Mouse (Mus musculus) neutrophil, adult 5-6 weeks (primary cell): ENCODE measurements at regions not wholly inside any gene's neighbourhood (a gene's known extent, or its start where the extent isn't known, plus 50 kb on each side); places are given as distances from the start of the nearest gene placed in this dataset.

Source experiments
- ATAC-seq: fragments of 151-379, 151-347 bp; 2 replicates; pipeline ENCODE4 v1.8.0; 2017; ENCODE audit warnings: mild to moderate bottlenecking, moderate TSS enrichment; ENCODE audit not compliant: insufficient number of reproducible peaks, poor library complexity, low FRiP score, severe bottlenecking; ENCODE audit errors: extremely low read depth

- ATAC-seq, result no peak
Measured at GRCm38 (mm10) chr7:68582540-68583325, 166.3 kb downstream of the Arrdc4 start.

GRCm38 (mm10) chr7:68580650-68581049 is 168.4 kb downstream of the Arrdc4 start:
- no peak for ATAC-seq

- peak; percentile 72; the same call in 1 of the 2 replicates for ATAC-seq
Measured at GRCm38 (mm10) chr7:68579666-68580065, 169.4 kb downstream of the Arrdc4 start.

- no peak for ATAC-seq
Measured at GRCm38 (mm10) chr7:68579216-68579615, 169.8 kb downstream of the Arrdc4 start.

GRCm38 (mm10) chr7:68571315-68571714 is 177.7 kb downstream of the Arrdc4 start:
- no peak for ATAC-seq

- no peak for ATAC-seq
Measured at GRCm38 (mm10) chr7:68568127-68568510, 180.9 kb downstream of the Arrdc4 start.

- ATAC-seq, result no peak
Measured at GRCm38 (mm10) chr7:68567452-68568126, 181.5 kb downstream of the Arrdc4 start.

- no peak for ATAC-seq
Measured at GRCm38 (mm10) chr7:68559440-68560343, 189.3 kb downstream of the Arrdc4 start.

- no peak for ATAC-seq
Measured at GRCm38 (mm10) chr7:68550330-68550729, 198.7 kb downstream of the Arrdc4 start.

- ATAC-seq, result no peak
Measured at GRCm38 (mm10) chr7:68548176-68548575, 200.9 kb downstream of the Arrdc4 start.

GRCm38 (mm10) chr7:68544136-68544535 is 204.9 kb downstream of the Arrdc4 start:
- no peak for ATAC-seq

GRCm38 (mm10) chr7:68509096-68509495 is 235.5 kb downstream of the Fam169b start:
- ATAC-seq, result no peak

GRCm38 (mm10) chr7:68491143-68491810 is 217.6 kb downstream of the Fam169b start:
- ATAC-seq, result no peak

GRCm38 (mm10) chr7:68486676-68487075 is 213.0 kb downstream of the Fam169b start:
- ATAC-seq, result no peak

- ATAC-seq, result no peak
Measured at GRCm38 (mm10) chr7:68482553-68482952, 208.9 kb downstream of the Fam169b start.

- no peak for ATAC-seq
Measured at GRCm38 (mm10) chr7:68480770-68481169, 207.1 kb downstream of the Fam169b start.

- ATAC-seq, result no peak
Measured at GRCm38 (mm10) chr7:68480336-68480735, 206.7 kb downstream of the Fam169b start.

- no peak for ATAC-seq
Measured at GRCm38 (mm10) chr7:68478044-68478443, 204.4 kb downstream of the Fam169b start.

GRCm38 (mm10) chr7:68472800-68473199 is 199.2 kb downstream of the Fam169b start:
- ATAC-seq, result no peak
